Mouse (Mus musculus) fat pad, adult 2 months (tissue): ENCODE measurements at regions not wholly inside any gene's neighbourhood (a gene's known extent, or its start where the extent isn't known, plus 50 kb on each side); places are given as distances from the start of the nearest gene placed in this dataset.

ENCODE experiments used
- DNase-seq: peaks from one replicate; pipeline ENCODE4 v3.0.0-alpha.2; 2011; ENCODE audit warnings: low read depth, low spot score; ENCODE audit errors: extremely low read depth

GRCm38 (mm10) chr6:31106856-31107359, 148.0 kb upstream of the Klf14 start:
- DNase-seq = no peak

- DNase-seq = no peak
Observed at GRCm38 (mm10) chr6:31107360-31107759, 148.5 kb upstream of the Klf14 start.

GRCm38 (mm10) chr6:31107916-31108685, 149.2 kb upstream of the Klf14 start:
- no peak for DNase-seq

- no peak for DNase-seq
Observed at GRCm38 (mm10) chr6:31109604-31110003, 150.7 kb upstream of the Klf14 start.

- no peak for DNase-seq
Observed at GRCm38 (mm10) chr6:31112293-31113077, 153.6 kb upstream of the Klf14 start.

- DNase-seq = no peak
Observed at GRCm38 (mm10) chr6:31113558-31114326, 154.9 kb upstream of the Klf14 start.

- DNase-seq = no peak
Observed at GRCm38 (mm10) chr6:31114336-31115335, 155.8 kb upstream of the Klf14 start.

- no peak for DNase-seq
Observed at GRCm38 (mm10) chr6:31115566-31115965, 156.7 kb upstream of the Klf14 start.

GRCm38 (mm10) chr6:31116365-31116764, 157.5 kb upstream of the Klf14 start:
- DNase-seq = no peak

GRCm38 (mm10) chr6:31117666-31118065, 158.8 kb upstream of the Klf14 start:
- DNase-seq = no peak

- DNase-seq = no peak
Observed at GRCm38 (mm10) chr6:31121008-31121407, 162.1 kb upstream of the Klf14 start.

GRCm38 (mm10) chr6:31122895-31123294, 164.0 kb upstream of the Klf14 start:
- no peak for DNase-seq

- no peak for DNase-seq
Observed at GRCm38 (mm10) chr6:31123342-31123990, 164.6 kb upstream of the Klf14 start.

GRCm38 (mm10) chr6:31124076-31124475, 165.2 kb upstream of the Klf14 start:
- DNase-seq = no peak

GRCm38 (mm10) chr6:31124872-31125271, 166.0 kb upstream of the Klf14 start:
- DNase-seq = no peak

GRCm38 (mm10) chr6:31125328-31126118, 166.6 kb upstream of the Klf14 start:
- no peak for DNase-seq

GRCm38 (mm10) chr6:31126131-31126871, 167.4 kb upstream of the Klf14 start:
- no peak for DNase-seq

GRCm38 (mm10) chr6:31129170-31129569, 170.3 kb upstream of the Klf14 start:
- no peak for DNase-seq
